Mouse (Mus musculus): ENCODE data around the gene Tmem179b.
A peak's percentile ranks its signal among the peaks of the same experiment; 100 is the strongest.

The Tmem179b gene

DNA sequence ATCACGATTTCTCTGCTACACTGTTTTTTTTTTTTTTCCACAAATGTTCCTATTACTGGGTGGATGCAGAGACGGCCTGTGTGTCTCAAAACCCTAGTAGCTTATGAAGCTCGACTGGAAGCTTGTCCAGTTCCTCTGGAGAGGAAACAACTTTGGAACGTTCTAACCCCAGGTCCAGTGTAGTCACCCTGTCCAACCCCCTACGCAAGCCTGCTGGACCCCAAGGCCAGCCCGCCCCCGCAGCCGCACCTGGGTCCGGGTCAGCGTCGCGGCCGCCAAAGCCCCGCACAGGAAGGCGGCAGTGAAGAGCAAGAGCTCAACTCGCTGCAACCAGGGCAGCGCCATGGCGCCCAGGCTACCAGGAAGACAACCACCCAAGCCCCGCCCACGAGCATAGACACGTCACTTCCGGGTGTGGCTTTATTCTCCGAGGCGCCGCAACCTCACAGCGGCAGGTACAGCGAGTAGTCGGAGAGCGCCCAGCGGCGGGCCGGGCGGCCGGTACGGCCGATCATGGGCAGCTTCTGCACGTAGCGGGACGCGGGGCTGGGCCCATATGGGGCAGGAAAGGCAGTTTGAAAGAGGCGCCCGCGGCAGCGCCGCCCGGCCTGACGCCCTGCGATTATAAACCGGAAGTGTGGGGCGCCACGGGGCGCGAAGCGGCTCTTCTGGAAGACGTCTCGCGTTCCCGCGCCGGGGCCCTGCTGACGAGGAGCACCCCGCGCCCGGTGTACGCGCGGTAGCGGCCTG lies at the start of gene Tmem179b:
Gene Tmem179b (minus strand): TSS at position 382 of the 750 bp plus-strand sequence.
- DNase-seq (ENCODE audit: low spot score in 2 of 2) = peak; percentile 97 to 98

DNA sequence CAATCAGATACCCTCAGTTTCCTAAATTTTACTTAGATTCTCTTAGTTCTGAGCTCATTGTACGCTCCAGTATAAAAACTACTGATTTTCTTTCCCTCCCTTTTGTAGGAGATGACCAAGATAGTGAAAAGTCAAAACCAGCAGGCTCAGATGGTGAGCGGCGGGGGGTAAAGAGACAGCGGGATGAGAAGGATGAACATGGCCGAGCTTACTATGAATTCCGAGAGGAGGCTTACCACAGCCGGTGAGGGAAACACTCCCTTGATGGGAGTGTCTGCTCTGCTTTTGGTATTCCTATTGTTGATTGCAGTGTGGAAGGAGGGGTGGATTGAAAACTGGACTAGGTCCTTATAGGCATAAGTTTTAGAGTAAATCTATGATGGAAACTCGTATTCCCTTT lies 48.4 kb upstream of the Tmem179b start:
- DNase-seq (ENCODE audit: low spot score in 2 of 2) = no peak

DNA sequence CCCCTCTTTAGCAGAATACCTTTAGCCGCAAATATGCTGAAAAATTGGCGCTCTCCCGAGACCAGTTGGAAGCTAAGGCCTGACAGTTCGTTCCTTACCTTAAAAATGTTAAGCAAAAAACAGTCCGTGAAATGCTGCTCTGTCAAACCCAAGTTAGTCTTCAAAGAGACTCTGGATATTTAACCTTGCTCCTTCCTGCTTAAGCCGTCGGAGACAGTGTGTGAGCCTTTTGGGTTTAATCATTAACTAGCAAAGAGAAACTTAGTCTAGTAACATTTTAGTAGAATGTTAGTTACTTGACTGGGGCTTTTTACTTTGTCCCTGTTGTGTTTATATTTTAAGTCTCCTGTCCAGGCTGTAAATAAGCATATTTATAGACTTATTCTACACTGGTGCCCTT lies 46.9 kb upstream of the Tmem179b start:
- no peak for DNase-seq (ENCODE audit: low spot score in 2 of 2)

DNA sequence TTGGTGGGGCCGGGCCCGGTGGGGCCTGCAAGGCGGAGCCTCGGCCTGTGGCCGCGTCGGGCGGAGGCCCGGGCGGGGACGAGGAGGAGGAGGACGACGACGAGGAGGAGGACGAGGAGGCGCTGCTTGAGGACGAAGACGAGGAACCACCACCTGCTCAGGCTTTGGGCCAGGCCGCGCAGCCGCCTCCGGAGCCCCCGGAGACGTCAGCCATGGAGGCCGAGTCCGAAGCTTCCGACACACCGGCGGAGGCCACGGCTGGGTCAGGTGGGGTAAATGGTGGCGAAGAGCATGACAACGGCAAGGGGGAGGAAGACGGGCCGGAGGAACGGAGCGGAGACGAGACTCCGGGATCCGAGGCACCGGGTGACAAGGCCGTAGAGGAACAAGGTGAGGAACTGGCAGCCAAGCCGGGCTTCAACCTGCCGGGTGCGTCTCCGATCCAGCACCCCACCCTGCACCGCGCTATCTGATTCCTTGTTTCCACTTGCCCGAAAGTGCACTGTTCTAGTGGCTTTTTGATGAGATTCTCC lies 46.2 kb upstream of the Tmem179b start:
- no peak for DNase-seq (ENCODE audit: low spot score in 2 of 2)

DNA sequence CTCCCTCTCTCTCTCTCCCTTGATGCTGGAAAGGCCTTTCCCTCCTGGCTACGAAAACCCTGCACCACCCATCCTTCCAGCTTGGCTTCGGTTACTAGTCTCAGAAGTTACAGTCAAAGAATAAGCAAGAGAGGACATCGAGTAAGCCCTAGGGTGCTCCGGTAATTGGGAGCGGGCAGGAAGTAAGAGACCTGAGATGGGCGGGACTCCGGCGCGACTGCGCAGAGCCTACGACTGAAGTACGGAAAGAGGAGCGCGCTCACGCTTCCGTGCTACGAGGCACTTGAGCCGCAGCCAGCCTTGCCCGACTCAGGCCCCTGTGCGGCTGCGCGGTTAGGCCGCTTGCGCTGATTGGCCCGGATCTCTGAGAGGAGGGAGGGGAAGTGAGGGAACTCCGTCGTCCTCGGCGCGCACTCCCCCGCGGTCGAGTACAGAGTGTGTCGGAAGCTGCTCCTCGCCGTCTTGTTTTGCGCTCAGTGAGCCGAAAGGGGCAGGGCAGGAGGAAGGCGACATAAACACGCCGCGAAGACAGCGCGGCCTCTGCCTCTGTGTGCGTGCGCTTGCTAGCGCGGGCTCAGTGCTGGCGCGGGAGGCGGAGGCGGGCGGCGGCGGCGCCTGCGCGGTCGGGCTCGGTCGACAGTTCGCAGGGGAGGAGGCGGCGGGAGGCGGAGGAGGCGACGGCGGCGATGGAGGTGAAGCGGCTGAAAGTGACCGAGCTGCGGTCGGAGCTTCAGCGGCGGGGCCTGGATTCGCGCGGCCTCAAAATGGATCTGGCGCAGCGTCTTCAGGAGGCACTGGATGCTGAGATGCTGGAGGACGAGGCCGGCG lies 45.5 kb upstream of the Tmem179b start, which contains the start of gene Hnrnpul2:
Gene Hnrnpul2 (plus strand): TSS at position 415 of the 828 bp plus-strand sequence.
- DNase-seq (ENCODE audit: low spot score in 2 of 2) = peak; percentile 98

DNA sequence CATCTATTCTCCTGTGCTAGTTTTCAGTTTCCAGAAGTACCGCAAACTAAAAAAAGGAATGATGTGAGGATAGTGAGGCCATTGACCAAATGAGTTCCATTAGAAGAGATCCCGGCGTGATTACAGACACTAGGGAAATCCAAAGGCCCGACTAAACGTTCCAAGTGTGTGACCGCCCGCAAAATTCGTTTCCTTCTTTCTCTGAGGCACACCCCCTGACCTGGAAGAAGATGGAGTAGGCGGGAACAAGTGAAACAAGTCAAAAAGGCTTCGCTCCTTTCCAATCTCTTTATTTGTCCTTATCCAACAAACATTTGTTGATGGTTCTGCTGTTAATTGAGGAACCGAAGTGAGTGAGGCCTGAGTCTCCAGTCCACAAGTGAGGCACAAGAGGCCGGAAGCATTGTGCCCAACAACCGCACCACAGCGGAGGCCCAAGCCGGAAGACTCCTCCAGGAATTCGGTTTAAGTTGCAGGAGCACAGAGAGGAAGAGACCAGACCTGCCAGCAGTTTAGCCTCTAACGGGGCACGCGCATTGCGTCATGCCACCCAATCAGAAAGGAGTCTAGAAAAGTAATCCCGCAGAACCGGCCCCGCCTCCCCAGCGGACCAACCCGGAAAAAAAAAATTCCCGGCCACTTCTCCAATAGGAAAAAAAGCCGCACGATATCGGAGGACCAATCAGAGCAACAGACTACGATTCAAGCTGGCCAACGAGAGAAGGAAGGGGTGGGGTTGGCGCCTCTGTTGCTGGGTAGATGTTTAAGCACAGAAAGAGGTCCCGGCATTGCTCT lies 44.7 kb upstream of the Tmem179b start, which contains the start of gene Ttc9c:
Gene Ttc9c (minus strand): TSS at position 533 of the 795 bp plus-strand sequence.
- peak; percentile 97 to 98 for DNase-seq (ENCODE audit: low spot score in 2 of 2)

DNA sequence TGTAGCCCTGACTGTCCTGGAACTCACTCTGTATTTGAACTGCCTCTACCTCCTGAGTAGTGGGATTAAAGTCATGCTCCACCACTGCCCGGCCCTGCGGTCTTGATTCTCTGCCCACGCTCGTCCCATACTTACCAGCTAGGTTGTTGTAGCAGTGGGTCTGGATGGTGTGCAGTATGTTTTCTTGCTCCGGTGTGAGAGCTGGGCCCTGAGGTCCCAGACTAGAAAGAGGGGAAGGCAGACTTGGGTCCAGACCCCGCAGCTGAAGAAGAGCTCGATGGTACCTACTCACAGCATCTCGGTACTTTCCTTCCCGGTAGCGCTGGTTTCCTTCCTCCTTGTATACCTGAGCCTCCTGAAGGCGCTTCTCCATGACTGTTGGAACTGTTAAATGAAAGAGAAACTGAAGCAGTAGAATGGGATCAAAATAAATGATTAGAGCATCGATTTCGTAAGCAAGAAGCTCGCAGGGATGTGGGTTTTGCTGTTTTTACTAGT lies 44.1 kb upstream of the Tmem179b start:
- no peak for DNase-seq (ENCODE audit: low spot score in 2 of 2)

DNA sequence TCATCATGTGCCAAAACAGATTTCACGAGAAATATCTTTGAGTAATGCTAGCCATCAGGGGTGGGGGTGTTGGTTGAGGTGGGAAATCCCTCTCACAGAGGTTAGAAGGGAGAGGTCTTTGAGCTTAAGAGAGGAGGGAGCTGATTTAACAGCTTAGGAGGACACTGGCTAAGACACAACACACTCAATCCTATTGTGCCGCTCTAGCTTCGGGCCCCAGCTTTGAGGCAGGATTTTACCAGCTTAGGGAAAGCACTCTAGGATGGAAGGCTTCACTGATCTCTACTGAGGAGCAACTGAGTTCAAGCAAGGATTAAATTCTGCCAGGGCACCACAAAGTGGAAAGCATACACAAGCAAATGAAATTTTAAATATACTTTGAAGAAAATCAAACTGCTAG lies 42.7 kb upstream of the Tmem179b start:
- DNase-seq (ENCODE audit: low spot score in 2 of 2) = no peak

DNA sequence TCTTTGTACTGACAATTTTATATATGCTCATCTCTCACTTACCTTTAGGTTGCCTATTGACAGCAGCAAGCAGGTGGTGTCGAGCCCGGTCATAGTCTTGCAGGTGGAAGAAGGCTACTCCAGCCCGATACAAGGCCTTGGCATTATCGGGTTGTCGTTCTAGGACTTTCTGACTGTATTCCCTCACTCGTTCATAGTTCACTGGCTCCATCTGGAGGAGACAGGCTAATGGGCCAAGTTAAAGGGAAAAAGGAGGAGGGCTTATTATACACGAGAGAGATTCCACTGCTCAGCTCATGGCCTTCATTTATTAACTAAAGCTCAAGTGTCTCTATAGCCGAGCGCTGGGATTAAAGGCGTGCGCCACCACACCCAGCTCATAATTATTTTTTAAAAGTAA lies 41.5 kb upstream of the Tmem179b start:
- DNase-seq (ENCODE audit: low spot score in 2 of 2) = no peak

DNA sequence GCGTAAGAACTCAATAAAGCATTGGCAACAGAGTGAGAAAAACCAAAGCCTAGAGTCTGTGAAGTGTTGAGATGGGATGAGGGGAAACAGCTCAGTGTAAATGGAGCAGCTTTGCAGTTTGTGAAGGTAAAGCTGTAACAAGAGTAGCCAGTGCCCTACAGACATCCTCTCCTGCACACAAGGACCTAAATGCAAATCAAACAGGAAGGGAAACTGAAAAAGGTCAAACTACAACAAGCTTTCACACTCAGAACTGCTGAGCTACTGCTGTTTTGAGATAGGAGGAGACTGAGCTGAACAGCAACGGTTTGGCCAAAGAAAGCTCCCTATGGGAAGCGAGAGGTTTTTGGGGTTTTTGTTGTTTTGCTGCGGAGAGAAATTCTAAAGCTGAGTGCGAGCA lies 32.5 kb upstream of the Tmem179b start:
- no peak for DNase-seq (ENCODE audit: low spot score in 2 of 2)

DNA sequence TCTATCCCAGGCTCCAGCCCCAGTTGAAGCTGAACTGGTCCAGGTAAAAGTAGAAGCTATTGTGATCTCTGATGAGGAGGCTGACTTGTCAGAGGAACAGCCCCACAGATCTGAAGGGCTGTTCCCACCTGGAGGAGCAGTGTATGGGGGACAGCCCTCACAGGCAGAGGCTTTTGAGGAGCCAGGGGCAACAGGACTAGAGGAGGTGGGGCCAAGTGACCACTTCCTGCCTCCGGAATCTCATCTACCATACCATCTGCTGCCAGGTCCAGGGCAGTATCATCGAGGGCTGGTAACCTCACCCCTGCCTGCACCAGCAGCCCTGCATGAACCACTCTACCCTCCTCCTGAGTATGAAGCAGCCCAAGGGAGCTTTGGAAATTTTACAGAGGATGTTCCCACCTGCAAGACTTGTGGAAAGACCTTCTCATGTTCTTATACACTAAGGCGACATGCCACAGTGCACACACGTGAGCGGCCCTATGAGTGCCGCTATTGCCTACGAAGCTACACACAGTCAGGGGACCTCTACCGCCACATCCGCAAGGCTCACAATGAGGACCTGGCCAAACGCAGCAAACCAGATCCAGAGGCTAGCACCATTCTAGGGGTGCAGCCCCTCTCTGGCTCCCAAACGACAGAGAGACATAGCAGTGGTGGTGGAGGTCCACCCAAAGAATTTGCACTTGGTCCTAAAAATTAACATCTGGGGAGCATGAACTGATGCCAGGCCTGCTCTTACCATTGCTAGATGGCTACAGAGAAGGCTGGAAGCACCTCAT lies 29.8 kb upstream of the Tmem179b start:
- no peak for DNase-seq (ENCODE audit: low spot score in 2 of 2)

DNA sequence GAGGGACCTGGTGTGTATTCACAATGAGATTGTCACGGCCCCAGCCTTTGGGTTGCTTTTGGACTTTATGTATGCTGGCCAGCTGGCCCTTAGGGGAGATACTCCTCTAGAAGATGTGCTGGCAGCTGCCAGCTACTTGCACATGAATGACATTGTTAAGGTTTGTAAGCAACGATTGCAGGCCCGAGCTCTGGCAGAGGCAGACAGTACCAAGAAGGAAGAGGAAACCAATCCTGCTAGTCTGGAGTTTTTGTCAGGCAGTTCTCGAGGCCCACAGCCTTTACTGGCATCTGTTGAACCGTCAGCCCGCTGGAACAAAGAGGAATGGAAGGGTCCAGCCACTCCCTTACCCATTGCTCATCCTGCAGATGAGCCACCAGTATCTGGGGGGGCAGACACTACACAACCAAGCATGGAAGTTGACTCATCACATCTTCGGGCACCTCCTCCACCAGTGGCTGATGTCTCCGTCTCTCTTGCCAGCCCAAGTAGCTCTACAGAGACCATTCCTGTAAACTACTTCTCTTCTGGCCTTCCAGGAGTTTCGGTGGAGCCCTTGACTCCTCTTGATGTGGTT lies 29.0 kb upstream of the Tmem179b start:
- no peak for DNase-seq (ENCODE audit: low spot score in 2 of 2)

DNA sequence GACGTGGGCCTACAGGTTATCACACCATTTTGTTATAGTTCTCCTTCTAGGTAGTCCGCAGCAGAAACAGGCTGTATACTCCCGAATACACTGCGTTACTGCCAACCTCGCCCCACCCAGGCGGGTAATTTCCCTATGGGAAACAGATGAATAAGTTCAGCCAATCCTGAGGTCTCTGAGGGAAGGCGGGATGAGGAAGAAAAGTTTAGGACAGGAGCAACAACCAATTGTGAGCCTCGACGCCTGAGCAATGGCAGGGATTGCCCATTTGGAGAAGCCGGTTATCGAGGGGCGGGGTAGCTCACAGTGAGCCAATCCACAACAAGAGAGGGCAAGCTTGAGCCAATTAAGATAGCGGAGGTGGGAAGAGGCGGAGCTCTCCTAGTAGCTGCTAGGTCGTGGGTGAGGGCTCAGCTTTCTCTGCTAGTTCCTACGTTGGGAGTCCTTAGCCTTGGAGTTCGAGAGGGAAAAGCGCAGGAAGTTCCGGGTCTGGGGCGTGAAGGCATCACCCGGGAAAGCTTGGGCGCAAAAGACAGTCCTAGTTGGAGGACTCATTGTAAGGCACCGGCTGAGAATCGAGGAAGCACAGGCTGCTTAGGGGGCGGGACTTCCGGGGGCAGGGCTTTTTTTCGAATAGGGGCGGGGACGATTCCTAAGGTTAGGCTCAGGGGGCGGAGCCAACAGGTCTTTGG lies 28.0 kb upstream of the Tmem179b start, which contains the start of gene Zbtb3:
Gene Zbtb3 (plus strand): TSS at position 426 of the 692 bp plus-strand sequence.
- DNase-seq (ENCODE audit: low spot score in 2 of 2) = peak; percentile 96 to 97

DNA sequence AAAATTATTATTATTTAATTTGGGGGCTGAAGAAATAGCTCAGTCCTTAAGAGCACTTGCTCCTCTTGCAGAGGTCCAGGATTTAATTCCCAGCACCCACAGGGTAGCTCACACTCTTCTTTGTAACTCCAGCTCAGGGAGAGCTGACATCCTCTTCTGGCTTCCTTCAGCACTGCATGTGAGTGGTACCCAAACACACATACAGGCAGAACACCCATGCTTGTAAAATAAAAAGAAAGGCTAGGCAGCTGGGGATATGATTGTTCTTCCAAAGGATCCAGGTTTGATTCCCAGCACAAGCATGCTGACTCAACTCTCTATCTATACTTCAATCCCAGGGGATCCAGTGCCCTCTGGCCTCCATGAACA lies 24.7 kb upstream of the Tmem179b start:
- no peak for DNase-seq (ENCODE audit: low spot score in 2 of 2)

DNA sequence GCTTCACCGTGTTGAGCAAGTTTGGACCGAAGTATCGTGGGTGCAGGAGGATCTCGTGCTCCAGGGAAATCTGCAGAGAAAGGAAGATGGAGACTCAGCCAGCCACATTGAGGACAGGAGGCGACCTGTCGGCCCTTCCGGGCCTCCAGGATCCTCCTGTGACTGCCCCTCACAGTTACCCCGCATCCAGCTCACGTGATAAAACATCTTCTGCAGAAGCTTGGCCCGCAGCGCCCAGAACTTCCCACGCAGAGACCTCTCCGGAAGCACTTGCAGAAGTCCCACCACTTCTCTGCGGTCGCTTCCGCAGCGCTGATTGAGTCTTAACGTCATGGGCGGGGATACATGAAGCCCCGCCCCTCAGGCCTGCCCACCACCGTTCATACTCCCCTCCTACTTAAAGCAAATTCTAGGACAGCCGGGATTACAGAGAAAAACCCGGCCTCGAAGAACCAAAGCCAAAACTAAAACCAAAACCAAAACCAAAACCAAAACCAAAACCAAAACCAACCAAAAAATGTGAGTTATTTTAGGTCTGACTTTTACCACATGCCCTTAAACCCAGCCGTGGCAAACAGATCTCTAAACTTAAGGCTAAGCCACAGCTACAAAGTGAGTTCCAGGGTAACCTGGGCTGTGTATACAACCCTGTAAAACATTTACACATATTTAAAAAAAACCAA lies 24.1 kb upstream of the Tmem179b start, which contains the start of gene Polr2g:
Gene Polr2g (minus strand): TSS at position 314 of the 683 bp plus-strand sequence.
- peak; percentile 87 to 90 for DNase-seq (ENCODE audit: low spot score in 2 of 2)

DNA sequence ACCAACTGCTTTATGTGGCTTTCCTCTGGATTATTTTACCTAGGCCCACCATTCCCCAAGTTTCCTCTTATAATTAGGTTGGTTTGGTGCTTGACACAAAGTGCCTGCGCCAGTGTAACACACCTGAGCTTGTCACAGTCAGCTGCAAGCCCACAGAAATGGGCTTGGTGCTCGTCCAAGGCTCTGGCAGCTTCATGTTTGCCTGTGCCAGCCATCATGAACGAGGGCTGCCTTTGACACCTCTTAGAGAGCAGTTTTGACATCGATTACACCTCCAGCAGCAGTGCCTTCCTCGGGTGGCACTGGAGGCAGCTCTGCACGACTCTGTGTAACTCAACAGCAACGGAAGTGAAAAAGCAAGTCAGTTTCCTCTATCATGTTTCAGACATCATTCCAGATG lies 15.9 kb upstream of the Tmem179b start:
- DNase-seq (ENCODE audit: low spot score in 2 of 2) = no peak

DNA sequence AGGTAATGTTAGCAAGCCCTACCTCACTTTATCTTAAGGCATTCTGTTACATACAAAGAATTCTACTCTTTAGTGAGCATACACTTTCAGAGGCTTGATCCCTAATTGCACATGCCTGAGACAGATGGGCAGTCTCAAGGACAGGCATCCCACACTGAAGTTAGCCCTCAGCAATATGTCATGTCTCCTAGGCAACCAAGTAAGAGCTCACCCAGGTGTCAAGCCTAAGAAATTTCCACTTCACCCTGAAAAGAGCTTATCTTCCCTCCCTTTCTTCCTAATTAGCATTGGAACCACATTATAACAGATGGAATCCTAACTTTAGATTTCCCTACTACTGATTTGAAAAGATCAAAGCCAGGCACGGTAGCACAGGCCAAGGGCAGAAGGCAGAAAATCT lies 14.9 kb upstream of the Tmem179b start:
- no peak for DNase-seq (ENCODE audit: low spot score in 2 of 2)

DNA sequence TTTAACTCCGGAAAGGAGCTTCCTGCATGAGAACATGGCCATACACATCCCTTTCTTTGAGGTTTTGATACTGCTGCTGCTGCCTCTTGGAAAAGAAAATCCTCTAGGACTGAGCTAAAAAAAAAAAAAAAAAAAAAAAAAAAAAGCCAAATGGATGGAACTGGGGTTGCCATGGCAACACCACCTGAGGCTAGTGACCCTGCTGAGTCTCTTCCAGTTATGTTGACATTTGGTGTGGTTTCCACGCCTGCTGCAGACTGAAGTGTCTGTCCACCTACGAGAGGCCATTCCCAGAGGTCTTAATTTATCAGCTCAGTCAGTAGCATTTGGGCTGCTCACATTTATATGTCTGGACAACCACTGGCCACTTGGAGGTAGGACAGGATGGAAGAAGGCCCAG lies 14.3 kb upstream of the Tmem179b start:
- no peak for DNase-seq (ENCODE audit: low spot score in 2 of 2)
